Mouse (Mus musculus): ENCODE results near the gene Slc5a11.

Slc5a11 gene

DNA sequence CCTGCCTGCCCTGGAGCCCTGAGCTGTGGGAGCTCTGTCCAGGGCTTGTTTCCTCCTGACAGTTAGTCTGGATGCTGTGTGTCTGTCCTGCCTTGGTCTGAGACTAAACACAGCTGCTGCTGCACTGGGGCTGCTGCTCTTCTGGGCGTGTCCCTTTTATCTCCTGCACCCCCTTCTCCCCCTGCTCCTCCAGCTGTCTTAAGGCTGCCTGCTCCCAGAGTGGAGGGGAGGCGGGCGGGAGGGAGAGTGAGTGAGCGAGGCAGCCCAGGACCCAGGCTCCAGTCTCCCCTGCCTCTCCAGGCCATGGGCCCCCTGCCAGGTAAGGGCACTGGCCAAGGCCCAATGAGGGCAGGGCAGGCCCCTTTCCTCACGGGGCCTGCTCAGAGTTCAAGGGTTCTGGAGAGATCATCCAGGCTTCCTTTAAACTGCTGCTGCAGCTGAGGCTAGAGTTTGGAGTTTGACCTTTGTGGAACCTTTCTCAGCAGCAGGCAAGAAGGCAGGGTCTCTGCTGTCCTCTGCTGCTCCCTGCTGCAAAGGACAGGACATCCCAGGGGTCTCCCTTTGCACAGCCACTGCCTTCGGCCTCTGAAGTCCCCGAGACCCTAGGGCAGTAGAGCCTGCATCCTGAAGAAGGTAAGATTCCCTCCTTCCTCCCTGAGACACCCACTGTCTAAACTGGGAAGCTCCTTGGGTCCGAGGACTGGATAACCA is at the start of gene Slc5a11:
TSS of gene Slc5a11 (plus strand) at position 416 of the 711 bp plus-strand sequence.
- DNase-seq (ENCODE audit: low read depth, low spot score): no peak

DNA sequence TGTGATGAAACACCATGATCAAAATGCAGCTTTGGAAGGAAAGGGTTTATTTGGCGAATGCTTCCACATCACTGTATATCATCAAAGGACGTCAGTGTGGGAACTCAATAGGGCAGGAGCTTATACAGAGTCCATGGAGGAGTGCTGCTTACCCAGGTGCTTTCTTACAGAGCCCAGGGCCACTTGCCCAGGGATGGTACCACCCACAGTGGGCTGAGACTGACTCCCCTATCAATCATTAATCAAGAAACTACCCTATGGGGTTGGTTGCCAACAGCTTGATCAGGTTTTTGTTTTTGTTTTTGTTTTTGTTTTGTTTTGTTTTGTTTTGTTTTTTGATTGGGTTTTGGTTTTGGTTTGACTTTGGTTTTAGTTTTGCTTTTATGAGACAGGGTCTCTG is 47.1 kb upstream of the Slc5a11 start:
- DNase-seq (ENCODE audit: low read depth, low spot score): no peak

DNA sequence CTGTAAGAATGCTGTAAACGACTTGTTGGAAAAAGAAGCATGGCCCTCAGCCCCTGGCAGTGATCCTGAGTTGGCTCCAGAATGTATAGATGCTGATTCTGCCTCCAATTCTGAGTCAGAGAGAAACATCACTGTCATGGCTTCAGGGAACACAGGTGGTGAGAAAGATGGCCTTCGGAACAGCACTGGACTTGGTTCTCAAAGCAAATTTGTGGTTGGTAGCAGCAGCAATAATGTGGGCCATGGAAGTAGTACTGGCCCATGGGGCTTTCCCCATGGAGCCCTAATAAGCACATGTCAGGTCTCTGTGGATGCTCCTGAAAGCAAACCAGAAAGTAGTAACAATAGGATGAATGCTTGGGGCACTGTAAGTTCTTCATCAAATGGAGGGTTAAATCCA is 45.0 kb upstream of the Slc5a11 start:
- DNase-seq (ENCODE audit: low read depth, low spot score): no peak

DNA sequence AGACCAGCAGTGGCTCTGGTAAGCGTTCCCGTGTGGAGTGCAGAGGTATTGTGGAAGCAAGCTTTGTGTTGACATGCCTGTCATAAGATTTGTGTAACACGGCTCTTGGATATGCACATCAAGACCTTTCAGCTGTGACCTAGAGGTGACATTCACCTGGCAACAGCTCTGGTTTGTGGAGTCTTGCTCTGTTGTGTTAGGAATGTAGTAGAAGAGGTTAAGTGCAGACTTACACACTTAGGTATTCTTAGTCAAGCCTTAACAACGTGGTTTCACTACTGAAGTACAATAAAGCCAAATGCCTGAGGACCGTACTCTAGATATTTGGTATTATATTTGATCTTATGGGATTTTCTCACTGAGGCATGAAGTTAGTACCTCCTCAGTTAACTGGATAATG is 42.5 kb upstream of the Slc5a11 start:
- DNase-seq (ENCODE audit: low read depth, low spot score): no peak

DNA sequence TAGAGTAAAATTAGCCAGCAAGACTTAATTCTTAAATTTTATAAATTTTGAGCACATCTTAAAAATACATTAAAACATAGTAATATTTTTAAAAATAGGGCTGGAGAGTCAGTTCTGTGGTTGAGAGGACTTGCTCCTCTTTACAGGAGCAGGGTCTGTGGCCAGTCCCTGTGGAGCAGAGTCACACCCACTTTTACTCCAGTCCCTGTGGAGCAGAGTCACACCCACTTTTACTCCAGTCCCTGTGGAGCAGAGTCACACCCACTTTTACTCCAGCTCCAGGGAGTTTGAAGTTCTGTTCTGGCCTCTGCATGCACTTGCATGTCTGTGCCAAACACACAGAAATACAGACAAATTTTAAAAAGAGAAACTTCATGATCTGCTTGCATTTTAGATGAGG is 37.4 kb upstream of the Slc5a11 start:
- no peak for DNase-seq (ENCODE audit: low read depth, low spot score)

DNA sequence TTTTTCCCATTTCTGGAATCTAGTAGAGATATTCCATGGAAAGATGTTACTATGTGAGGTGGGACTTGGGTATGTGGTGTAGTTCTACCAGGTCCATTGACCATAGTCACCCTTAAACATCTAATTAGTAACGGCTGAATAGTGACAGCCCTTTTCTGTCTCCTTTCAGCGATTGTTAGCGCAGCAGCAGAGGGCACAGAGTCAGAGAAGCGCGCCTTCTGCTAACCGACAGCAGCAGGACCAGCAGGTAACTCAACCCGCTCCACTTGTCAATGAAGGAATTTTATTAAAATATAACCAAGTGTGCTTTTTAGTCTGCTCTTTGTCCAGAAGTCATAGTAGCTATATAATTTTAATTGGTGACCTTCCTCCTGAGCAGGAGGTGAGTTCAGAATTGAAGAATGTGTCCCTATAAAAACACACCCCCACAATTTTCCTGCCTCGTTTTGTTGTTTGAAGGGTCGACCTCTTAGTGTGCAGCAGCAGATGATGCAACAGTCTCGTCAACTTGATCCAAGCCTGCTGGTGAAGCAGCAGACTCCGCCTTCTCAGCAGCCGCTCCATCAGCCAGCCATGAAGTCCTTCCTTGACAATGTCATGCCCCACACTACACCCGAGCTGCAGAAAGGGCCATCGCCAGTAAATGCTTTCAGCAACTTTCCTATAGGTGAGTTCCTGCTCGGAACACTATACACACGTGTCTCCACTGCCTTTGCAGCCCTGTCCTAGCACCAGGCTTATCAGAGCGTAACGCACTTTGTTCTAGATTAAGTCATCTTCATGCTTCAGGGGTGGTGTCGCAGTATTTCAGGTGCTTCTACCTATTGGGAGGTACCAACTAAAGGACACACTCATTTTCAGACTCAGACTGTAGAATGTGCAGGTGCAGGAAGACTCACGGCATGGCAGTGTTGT is 32.5 kb upstream of the Slc5a11 start:
- peak; percentile 39 for DNase-seq (ENCODE audit: low read depth, low spot score)

DNA sequence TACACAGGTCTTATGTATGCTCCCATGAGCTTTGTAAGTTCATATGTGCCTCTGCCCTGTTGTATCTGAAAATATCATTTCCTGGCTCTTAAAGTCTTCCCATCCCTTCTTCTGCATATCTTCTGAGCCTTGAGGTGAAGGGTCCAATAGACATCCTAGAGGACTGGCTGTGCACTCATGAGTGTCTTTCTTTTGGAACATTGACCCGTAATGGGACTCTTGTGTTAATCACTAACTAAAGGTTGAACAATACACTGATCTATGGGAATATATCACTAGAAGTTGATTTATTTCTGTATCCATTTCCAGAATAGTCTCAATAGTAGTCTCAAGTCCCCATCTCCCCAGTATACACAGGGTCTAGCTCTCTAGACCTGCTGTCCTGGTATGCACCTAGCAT is 29.7 kb upstream of the Slc5a11 start:
- DNase-seq (ENCODE audit: low read depth, low spot score): no peak

DNA sequence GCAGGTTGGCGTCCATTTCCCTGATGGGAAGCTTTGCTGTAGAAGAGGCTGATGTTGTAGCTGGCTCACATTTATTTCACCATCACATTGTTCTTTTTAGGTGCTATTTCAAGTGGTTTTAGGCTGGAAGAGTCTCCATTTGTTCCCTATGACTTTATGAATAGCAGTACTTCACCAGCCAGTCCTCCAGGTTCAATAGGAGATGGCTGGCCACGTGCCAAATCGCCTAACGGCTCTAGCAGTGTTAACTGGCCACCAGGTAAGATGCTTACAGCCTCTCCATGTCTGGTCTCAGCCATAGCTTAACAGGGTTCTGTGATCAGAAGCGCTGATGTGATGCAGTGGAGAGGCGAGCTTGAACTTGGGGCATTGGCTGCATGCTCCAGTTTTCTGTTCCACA is 28.1 kb upstream of the Slc5a11 start:
- DNase-seq (ENCODE audit: low read depth, low spot score): no peak

DNA sequence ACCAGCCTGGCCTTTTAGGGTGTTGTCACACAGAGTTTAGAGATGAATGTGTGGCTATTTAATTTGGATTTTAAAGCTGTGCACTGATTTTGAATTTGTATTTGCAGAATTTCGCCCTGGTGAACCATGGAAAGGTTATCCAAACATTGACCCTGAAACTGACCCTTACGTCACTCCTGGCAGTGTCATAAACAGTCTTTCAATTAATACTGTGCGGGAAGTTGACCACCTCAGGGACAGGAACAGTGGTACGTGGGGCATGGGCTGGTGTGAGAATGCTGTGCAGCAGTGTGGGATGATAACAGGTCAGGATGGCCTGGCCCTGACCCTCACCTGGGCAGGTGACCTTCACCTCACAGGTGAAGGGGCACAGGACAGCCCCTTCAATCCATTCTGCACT is 27.3 kb upstream of the Slc5a11 start:
- DNase-seq (ENCODE audit: low read depth, low spot score): no peak

DNA sequence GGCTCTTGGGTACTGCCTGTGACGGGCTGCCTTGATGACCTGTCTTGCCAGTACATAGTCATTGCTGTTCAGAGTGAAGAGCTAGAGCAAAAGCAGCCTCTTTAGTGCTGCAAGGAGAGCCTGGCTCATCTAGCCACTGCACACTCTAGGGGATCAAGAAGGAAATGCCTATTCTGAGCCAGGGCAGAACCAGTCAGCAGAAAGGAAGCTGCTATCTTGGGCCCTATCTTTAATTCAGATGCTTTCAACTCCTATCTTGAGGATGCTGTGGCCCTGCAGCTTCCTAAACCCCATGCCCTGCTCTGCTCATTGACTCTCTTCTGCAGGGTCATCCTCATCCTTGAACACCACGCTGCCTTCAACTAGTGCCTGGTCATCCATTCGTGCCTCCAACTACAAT is 26.1 kb upstream of the Slc5a11 start:
- DNase-seq (ENCODE audit: low read depth, low spot score): no peak

DNA sequence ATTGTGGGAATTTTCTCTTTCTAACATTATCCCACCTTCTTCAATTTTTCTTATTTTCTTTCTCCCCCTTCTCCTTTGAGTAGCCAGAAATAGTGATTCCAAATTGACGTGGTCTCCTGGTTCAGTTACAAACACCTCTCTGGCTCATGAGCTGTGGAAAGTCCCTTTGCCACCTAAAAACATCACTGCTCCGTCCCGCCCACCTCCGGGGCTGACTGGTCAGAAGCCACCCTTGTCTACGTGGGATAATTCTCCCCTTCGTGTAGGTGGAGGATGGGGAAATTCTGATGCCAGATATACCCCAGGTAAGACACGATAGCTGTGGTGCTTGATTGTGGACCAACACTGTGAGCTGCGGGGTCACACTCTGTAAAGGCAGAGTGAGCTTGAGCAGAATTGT is 24.8 kb upstream of the Slc5a11 start:
- DNase-seq (ENCODE audit: low read depth, low spot score): no peak

DNA sequence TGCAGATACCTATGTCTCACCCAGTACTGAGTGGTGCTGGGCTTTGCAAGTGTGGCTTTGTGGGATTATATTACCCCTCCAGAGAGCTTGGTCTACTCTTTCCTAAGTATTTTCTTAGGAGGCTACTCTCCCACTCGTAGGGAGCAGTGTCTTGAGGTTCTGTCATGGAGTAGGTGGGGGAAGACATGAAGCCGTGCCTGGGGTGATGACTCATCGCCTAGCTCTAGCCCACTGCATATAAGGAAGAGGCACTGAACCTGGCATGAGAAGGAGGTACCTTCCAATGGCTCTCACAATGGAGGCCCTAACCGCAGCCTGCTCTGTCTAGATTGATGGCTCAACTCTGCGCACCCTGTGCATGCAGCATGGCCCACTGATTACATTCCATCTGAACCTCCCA is 22.8 kb upstream of the Slc5a11 start:
- no peak for DNase-seq (ENCODE audit: low read depth, low spot score)

DNA sequence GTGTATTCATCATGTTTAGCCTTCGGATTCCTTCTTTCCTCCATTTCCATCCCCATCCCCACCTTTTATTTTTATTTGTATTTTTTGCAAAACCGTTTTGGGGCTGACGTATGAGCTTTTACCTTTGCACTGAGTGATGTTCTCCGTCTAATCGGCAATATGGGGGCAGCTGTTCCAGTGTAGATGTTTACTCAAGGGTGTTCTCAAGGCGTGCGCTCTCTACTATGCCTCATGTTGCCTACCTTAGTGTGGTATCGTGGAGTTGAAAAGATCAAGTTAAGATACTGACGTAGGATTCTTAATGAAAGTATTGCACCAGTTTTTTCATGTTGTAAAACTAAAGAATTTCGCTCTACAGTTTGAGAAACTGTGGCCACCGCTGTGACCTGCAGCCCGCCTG is 21.4 kb upstream of the Slc5a11 start:
- DNase-seq (ENCODE audit: low read depth, low spot score): no peak

DNA sequence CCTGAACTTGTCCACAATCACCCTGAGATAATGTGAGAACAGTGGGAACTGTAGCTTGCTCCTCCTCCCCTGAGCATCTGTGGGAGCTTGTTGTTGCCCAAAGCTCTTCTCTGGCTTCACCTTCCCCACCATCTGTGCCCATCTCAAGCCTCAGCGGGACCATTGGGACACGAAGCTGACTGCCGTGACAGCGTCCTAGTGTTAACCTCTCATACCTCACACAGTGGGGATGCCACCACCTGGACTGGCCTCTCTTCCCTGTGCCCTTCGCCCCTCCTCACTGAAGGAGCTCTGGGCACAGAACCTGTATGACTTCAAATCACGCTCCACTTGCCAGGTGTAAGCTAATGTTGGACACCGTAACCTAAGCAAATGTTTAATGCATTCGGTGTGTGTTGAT is 19.9 kb upstream of the Slc5a11 start:
- DNase-seq (ENCODE audit: low read depth, low spot score): no peak

DNA sequence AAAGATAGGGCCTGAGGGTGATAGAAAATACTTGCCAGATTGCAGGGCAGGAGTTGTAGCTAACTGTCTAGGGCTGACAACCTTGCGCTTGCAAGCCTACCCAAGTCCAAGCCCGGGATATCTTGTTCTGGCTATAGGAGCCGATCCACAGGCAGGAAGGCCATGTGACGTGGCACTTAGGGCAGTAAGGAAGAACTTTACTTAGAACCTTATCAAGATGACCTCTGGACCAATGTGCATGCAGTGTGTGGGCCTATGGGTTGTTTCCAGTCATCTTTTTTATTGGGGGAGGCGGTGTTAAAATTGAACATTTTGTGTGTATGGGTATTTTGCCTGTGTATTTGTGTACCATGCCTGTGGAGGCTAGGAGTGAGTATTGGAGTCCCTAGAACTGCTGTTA is 18.1 kb upstream of the Slc5a11 start:
- no peak for DNase-seq (ENCODE audit: low read depth, low spot score)

DNA sequence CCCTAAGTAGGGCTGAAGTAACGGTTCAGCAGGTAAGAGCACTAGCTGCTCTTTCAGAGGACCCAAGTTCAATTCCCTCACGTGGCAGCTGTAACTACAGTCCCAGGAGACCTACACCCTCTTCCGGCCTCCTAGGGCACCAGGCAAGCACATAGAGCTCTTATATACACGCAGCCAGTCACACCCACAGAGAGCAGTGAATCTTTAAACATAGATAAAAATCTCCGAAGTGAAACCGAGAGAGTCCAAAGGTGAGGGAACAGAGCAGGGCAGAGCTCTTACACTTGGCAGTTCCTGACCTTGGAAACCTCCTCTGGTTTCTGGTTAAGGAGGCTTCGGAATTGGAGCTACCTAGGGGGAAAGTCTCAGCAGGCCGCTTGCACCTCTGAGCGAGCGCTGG is 15.9 kb upstream of the Slc5a11 start:
- DNase-seq (ENCODE audit: low read depth, low spot score): no peak

DNA sequence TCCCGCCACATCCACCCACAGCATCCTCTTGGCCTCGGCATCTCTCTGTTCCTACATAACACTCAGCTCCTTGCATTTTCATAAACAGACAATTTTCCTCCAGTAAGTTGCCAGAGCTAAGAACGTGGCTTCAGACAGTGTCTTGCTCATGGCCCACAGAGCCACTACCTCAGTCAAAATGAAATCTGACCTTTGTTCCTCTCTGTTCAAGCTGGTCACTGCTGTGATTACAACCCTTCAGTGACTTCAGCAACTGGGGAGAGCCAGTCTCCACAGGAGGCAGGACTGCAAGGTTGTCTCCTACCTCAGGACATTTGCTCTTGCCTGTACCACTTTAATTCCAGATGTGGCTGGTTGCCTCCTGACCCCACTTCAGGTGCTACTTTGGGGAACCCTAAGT is 15.4 kb upstream of the Slc5a11 start:
- no peak for DNase-seq (ENCODE audit: low read depth, low spot score)

DNA sequence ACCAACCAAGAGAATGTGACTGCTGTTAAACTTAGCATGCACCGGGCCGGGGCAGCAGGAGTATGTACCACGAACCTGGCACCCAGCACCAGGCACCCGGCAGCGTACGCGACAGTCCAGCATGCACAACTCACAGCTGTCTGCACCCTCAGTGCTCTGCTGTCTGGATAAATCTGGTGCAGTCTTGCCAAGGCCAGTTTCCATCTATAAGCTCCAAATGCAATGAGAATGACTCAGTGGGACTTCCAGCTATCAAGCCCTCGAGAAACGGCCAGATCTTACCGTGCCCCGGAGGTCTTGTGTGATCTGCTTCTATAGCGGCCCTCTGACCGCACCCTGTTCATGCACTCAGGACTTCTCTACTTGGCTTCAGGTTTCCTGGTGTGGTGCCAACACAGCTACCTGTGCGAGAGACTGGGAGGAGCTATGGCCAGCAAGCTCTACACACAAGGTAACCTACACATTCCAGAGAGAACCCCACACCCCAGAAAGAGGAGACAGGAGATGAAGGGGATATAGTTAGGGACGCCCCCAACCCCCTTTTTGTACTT is 14.8 kb upstream of the Slc5a11 start:
- peak; percentile 36 for DNase-seq (ENCODE audit: low read depth, low spot score)

DNA sequence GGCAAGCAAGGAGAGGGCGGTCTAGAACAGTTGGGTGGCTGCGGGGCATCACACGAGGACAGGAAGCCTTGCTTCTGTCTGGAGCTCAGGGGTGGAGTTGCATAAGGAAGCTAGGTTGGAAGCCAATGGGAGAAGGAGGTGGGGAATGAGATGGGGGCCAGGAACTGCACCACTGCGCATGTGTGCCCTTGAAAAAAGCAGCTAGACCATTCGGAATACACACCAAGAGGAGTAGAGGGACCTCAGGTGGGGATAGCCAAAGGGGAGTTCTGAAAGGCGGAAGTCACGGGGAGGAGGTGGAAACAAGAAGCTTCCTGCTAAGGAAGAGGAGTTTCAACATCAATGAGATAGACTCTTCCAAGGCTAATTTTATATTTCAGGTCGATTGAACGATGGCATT is 13.9 kb upstream of the Slc5a11 start:
- DNase-seq (ENCODE audit: low read depth, low spot score): peak; percentile 91

DNA sequence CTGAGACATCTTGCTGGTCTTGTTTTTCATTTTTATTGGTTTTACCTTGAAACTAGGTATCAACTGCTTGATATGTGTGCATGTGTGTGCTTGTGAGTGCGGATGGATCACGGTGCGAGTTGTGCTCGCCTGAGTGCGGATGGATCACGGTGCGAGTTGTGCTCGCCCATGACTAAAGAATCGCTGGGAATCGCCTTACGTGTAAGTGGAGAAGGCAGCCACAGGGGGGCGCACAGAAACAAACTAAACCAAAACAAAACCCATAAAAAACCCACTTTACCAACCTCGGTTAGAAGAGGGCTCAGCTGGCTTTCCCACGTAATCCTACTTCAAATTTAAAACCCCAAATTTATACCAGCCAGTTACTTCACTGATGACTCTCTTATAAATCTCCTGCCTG is 9.3 kb upstream of the Slc5a11 start:
- peak; percentile 73 for DNase-seq (ENCODE audit: low read depth, low spot score)

DNA sequence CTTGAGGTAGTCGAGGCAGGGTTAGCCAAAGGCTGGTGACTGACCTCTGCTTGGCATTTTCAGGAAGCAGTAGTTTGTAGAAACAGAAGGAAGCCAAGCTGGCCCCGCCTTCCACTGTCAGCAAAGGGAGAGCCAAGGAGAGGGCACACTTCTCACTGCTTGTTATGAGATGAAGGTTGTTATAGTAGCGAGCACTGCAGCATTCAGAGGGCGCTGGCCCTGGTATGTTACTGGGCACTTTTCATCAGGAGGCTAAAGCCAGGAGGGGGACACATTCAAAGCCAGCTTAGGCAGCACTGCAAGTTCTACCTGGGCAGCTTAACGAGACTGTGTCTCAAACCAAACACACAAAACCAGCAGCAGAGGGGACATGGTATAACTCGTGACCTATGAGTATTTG is 7.0 kb upstream of the Slc5a11 start:
- DNase-seq (ENCODE audit: low read depth, low spot score): no peak

DNA sequence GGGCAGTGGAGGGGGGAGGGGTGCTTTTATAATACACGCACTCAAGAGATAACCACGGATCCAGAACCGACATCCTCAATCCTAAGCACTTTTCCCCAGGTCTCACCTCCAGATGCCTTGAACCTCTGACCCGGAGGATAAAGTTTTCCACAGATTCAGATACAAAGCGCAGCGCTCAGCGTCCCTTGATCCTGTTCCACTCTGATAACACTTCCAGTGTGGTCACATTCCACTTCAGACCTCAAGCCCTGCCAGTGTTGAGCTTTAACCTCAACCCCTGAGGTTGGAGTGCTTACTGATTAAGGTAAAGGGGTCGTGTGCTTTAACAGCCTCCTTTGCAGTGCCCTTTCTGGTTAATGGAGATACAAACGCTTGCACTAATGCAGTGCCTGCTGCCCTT is 4.7 kb upstream of the Slc5a11 start:
- no peak for DNase-seq (ENCODE audit: low read depth, low spot score)

DNA sequence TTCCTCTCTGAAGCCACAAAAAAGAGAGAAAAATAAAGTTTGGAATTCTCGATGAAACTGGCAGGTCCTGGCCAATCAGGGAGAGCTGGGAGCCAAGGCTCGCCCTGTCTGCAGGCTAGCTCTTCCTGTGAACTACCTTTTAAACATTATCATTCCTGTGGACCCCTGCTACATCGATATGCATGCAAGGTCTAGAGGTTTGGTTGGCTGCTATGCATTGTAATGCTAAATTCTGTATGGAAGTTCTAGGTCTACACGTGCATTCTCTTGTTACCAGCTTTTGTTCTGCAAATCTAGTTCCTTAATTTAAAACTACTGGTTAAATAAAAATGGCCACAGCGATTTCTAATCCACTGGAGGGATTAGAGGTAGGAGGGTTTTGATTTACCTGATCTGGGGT is 3.1 kb upstream of the Slc5a11 start:
- DNase-seq (ENCODE audit: low read depth, low spot score): peak; percentile 90

Measured in ES-CJ7 (cell line).